Mouse (Mus musculus) cerebellum, postnatal 25 days (tissue): Measurements from ENCODE around the gene Gimap8.
A peak's percentile ranks its signal among the peaks of the same experiment; 100 is the strongest.
"Not testable (repeated sequence)": the region's sequence is repeated elsewhere in the genome, so short reads cannot be mapped to it uniquely, and the experiment has no call there.

Experiments
- DNase-seq, 2 experiments: peaks; one replicate each; pipeline ENCODE4 v3.0.0; 2021; ENCODE audit warnings: mixed read lengths in 2 of 2

Gene Gimap8

GRCm38 (mm10) chr6:48646995-48647394 lies at the start of gene Gimap8:
Gene Gimap8 (plus strand): TSS chr6:48647234.
- DNase-seq = peak in 1 of 2 experiments; percentile 27

GRCm38 (mm10) chr6:48600594-48600993 lies 46.4 kb upstream of the Gimap8 start:
- DNase-seq = no peak

- DNase-seq = peak; percentile 99
Measured at GRCm38 (mm10) chr6:48601271-48602079, 45.6 kb upstream of the Gimap8 start, which contains the start of gene Zfp775. Gene Zfp775 (plus strand): TSS chr6:48602063.

DNA sequence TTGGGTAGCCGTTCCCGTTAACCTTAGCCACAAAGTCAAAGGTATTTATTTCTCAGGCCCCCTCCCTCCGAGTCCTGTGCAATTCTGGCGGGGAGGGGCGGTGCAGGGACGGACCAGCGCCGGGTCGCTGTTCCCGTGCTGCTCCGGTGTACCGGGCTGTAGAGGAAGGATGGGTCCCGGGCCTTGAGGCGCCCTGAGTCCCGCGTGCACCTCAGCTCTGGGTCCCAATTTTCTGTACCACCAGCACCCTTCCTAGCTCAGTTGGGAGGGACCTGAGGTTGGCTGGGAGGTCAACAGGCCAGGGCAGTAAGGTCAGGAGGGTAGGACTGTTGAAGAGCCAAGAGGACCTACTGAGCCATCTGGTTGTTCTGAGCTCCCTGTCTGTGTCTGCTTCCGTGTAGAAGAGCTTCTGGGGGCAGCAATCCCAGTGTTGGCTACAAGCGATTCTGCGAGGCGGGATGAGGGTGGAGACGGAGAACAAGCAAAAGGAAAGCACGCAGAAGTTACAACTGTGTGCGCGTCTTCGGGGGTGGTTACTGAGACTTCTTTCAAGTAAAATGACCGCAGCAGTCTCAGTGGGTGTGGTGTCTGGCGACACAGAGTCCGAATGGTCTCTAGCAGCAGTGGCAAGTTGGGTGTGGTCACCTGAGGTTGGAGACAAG lies 44.8 kb upstream of the Gimap8 start:
- DNase-seq = peak in 1 of 2 experiments; percentile 64

DNA sequence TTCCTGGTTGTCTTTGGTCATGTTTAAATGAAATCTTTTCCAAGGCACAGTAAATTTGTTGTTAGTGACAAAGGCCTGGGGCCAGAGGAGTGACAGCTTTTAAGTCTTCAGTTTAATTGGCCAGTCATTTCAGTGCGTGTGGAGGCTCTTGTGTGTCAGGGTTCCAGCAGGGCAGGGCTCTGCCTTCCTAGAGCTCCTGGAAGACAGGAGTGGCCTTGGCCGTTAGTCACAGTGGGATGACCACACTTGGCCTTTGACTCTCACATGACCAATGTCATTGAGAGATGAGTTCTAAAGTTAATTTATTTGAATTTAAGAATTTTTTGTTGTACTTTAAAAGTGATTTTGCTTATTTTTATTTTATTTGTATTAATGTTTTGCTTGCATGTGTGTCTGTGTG lies 38.9 kb upstream of the Gimap8 start:
- DNase-seq = no peak

GRCm38 (mm10) chr6:48609512-48609911 lies 37.5 kb upstream of the Gimap8 start:
- peak; percentile 38 to 50 for DNase-seq

DNA sequence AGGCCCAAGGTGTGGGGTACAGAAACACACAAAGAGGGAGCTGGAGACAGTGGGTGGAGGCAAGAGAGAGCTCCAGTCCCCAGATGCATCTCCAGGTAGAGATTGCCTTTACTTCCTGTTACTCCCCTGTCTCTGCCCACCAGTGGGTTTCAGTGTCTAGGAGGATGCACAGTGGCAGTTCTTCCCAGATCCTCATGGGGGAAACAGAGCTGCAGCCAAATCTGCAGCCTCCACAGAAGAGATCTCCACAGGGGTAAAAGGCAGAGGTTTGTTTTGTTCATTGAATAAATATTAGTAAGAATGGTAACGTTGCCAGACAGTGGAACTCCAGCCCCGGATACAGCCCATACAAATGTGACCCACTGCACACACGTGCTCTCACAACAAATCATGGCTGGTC lies 36.4 kb upstream of the Gimap8 start:
- DNase-seq = no peak

- DNase-seq = no peak
Measured at GRCm38 (mm10) chr6:48613464-48613863, 33.6 kb upstream of the Gimap8 start.

DNA sequence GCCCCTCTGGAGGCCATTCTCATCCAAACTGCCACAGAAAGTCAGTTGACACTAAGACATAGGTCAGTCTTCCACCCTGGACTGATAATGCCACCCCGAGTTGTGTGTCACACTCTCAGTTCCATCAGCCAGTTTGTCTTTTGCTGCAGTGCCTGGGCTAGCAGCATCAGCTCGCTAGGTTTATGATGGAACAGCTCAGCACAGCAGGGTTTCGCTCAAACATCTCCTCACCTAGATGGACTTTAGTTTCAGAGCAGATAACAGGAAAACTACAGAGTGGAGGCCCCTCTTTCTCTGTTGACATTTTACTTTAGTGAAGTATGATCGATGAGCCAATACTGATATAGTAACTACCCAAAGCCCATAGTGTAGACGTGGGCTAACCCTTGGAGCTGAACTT lies 32.3 kb upstream of the Gimap8 start:
- no peak for DNase-seq

DNA sequence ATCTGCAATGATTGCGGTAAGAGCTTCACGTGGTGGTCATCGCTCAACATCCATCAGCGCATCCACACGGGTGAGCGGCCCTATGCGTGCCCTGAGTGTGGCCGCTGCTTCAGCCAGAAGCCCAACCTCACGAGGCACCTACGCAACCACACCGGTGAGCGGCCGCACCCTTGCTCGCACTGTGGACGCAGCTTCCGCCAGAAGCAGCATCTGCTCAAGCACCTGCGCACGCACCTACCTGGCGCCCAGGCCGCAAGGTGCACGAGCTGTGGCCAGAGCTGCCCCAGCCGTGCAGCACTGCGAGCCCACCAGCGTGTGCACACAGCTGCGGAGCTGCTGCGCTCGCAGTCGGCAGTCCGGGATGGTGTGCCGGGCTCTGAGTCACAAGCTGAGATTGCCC lies 27.0 kb upstream of the Gimap8 start:
- no peak for DNase-seq

- DNase-seq = not testable (repeated sequence)
Measured at GRCm38 (mm10) chr6:48622186-48622843, 24.7 kb upstream of the Gimap8 start.

DNA sequence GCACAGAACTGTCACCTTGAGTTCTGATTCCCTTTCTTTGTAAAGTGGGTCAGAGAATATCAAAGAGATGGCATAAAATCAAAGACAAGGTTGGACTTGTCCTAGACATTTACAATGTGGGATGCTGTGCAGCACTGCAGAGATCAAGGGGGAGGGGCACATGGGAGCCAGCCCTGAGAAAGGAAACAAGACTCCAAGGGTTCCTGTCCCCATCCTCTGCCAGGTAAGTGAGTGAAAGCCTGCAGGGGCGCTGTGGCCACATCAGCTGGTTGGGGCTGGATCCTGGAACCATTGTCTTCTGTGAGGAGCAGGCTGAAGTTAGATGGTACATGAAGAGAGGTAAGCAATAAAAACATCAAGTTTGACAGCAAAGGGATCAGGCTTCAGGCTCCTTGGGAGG lies 23.6 kb upstream of the Gimap8 start:
- no peak for DNase-seq

GRCm38 (mm10) chr6:48626464-48626863 lies 20.6 kb upstream of the Gimap8 start, which contains the start of gene AI854703:
Gene AI854703 (plus strand): TSS chr6:48626764.
- no peak for DNase-seq

GRCm38 (mm10) chr6:48626984-48627383 lies 20.1 kb upstream of the Gimap8 start:
- peak; percentile 71 to 75 for DNase-seq

DNA sequence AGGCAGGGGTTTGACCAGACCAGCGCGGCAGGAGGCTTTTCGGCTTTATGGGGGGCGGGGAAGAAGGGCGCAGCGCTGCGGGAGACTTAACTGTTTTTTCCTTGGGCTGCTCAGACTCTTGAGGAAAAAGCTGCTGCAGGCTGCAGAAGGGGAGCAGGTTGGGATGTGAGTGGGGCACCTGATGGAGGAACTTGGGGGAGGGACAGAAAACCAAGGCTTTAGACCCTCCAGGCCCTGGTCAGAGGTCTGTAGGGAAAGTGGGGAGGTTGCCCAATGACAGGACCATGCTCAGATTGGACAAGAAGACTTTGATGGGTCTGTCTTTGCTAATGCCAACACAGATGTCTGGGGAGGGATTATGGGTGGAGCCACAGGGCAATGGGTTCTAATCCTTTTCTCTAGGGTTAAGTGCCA lies 19.5 kb upstream of the Gimap8 start:
- DNase-seq = peak in 1 of 2 experiments; percentile 40

DNA sequence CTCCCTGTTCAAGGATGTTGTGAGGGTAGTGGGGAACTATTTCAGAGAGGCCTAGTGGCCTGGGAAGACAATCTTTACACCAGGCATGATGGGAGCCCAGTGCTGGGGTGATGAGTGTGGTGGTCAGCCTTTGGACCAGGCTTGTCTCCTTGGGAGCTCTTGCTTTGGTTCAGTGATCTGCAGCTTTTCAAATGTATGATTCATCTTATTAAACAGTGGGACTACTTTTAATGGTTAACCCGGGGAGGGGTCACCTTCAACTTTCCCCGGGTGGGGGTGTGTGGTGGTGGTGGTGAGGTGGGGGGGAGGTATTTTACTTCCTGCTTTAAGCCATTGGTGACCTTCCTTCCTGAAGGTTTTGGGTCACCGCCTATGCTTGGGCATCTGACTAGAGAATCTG lies 18.7 kb upstream of the Gimap8 start:
- DNase-seq = no peak

- peak; percentile 75 to 77 for DNase-seq
Measured at GRCm38 (mm10) chr6:48628808-48629660, 18.0 kb upstream of the Gimap8 start.

DNA sequence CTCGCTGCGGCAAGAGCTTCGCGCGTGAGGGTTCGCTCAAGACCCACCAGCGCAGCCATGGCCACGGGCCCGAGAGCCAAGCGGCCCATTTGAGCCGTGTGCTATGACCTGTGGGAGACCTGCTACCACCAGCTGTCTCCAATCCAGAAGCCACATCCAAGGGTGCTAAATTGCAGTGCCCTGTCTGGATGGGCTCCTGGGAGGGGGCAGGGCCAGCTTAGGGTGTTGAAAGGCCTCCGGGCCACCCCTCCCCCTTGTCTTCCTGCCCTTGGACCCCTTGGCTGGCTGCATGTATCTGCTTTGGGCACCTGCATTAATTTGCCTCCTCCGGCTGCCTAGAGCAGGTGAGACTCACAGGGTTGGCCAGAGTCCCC lies 17.4 kb upstream of the Gimap8 start:
- no peak for DNase-seq

- no peak for DNase-seq
Measured at GRCm38 (mm10) chr6:48630831-48631230, 16.2 kb upstream of the Gimap8 start.

DNA sequence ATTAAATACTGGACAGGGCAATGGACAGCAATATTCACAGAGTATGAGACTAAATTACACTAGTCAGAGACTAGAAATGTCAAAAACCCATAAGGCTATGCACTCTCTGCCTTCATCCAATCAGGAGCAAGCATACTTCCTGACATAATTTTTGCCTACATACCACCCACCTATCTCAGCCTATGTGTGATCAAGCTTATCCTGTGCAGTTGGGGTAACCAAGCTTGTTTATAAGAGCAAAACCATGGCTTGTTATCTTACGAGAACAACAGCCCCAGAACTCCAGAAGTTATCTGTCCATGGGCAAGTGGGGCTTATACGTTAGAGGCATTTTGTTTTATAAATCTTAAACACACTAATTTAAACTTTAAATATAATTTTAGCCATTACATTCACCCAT lies 11.9 kb upstream of the Gimap8 start:
- no peak for DNase-seq

DNA sequence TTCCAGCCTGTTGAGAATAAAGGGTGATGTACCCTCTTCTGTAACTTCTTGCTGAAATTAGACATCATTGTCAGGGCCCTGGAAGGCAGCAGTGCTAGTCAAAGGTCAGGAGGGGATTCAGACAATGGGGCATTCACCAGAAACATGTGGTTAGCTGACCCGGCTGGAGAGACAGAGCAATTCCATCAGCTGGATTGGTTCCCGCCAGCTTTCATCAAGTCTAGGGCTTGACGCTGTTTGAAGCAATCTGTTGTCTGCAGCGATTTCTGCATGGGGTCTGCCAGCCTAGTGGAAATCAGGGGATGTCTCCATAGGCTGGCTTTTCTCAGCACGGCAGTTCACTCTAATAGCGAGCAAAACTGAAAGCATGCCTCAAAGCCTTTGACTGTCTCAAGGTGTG lies 10.5 kb upstream of the Gimap8 start:
- DNase-seq = peak; percentile 1 to 2

DNA sequence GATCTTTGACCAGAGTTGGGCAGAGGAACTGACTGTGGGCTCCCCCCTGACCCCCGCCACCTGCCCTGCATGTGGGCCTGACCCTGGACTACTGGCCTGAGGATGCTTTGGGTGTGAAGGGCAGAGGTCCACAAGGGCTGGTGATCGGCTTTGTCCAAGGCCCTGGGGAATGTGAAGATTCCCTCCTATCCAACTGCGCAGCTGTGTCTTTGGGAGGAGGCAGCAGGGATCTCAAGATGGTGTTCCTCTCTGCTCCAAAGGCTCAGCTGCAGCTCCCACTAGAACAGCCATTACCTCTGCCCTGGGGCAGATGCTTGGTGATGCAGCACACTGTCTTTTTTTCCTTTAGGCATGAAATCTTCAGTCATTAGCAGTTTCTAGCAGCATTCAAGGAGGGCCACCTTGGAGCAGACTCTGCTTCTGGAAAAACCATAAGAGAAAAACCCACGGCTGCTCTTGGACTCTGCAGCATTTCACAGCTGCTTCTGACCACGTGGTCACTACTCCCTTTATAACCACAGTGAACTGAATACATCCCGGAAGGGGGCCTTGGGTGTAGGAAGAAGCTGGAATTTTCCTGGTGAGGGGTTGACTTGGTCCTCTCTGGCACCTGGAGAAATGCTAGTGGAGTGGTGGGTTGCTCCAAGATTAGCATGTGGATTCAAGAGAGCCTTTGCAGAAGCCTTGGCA lies 9.1 kb upstream of the Gimap8 start:
- peak in 1 of 2 experiments; percentile 1 for DNase-seq
